Mouse (Mus musculus) kidney, adult 2 months (tissue): ENCODE results near the gene Rps24. TPM values are rescaled to one million over a fixed set of nuclear protein-coding genes. Genes with fewer than 3 reads are reported as not detected.

Experiments
- DNase-seq: peaks from one replicate; pipeline ENCODE4 v3.0.0; 2021
- H3K27ac ChIP-seq: fragments of 200-500 bp; 2 replicates; pipeline ENCODE4 v1.5.1; 2012; ENCODE audit warnings: low read depth, low read length, control low read depth, inconsistent platforms; ENCODE audit not compliant: insufficient read depth
- H3K27me3 ChIP-seq: fragments of 200-500 bp; replicated peaks from 2 replicates; pipeline ENCODE4 v1.6.1; 2012; ENCODE audit warnings: mild to moderate bottlenecking, moderate library complexity, low read length, inconsistent platforms; ENCODE audit not compliant: control insufficient read depth, insufficient read depth
- H3K36me3 ChIP-seq: fragments of 200-500 bp; 2 replicates; pipeline ENCODE4 v1.6.1; 2012; ENCODE audit warnings: mild to moderate bottlenecking, moderate library complexity, low read length, inconsistent platforms; ENCODE audit not compliant: control insufficient read depth, insufficient read depth
- H3K4me1 ChIP-seq: fragments of 200-500 bp; 2 replicates; pipeline ENCODE4 v1.6.1; 2011; ENCODE audit warnings: low read length; ENCODE audit not compliant: control insufficient read depth, insufficient read depth
- H3K4me3 ChIP-seq: fragments of 200-500 bp; 2 replicates; pipeline ENCODE4 v1.5.1; 2011; ENCODE audit warnings: mild to moderate bottlenecking, low read depth, low read length, control low read depth; ENCODE audit not compliant: insufficient read depth
- CTCF ChIP-seq: fragments of 200-500 bp; conservative IDR thresholded peaks from 2 replicates; pipeline ENCODE4 v1.5.1; 2011; ENCODE audit warnings: low read depth, mild to moderate bottlenecking, control low read depth, low read length, moderate library complexity, mixed read lengths; ENCODE audit not compliant: insufficient read depth, insufficient read length
- POLR2A ChIP-seq: fragments of 200-500 bp; IDR thresholded peaks from one replicate; pipeline ENCODE4 v1.6.1; 2011; ENCODE audit warnings: low read depth, low read length, control low read depth
- WGBS: fragments of 180-500 bp; shearing (Covaris S2); methylation state at CpG from one replicate; pipeline ENCODE4 v1.1.7; 2018; 5-methylcytosine and 5-hydroxymethylcytosine counted together
- polyA plus RNA-seq: library from polyadenylated mRNA; depleted of rRNA; stranded (reverse); fragments of >200 nt; gene quantifications from 2 replicates; pipeline ENCODE4 v1.2.3, GENCODE M21; 2012

The Rps24 gene
- polyA plus RNA-seq, 1 experiment, result 749 TPM

- no peaks in the 10 kb centered on the region for H3K36me3 ChIP-seq
- DNase-seq, result no peak
- TF ChIP-seq POLR2A, result no peak
- TF ChIP-seq CTCF, result no peak
- H3K27me3 ChIP-seq, result no peaks in the 10 kb centered on the region
- 87% methylated on average over 6 of the region's 6 CpGs for WGBS
- H3K4me1 ChIP-seq, result no peaks in the 10 kb centered on the region
- no peak overlapping the region for H3K27ac ChIP-seq
- H3K4me3 ChIP-seq, result no peak overlapping the region
Observed at GRCm38 (mm10) chr14:24512527-24513161, 25.7 kb downstream of the Rps24 start.

- 50% methylated on average over 8 of the region's 8 CpGs for WGBS
Observed at GRCm38 (mm10) chr14:24521597-24521996, 34.7 kb downstream of the Rps24 start.

GRCm38 (mm10) chr14:24525137-24525536, 38.2 kb downstream of the Rps24 start:
- Histone ChIP-seq H3K27ac (no peak overlapping the region), H3K4me1 (no peaks in the 10 kb centered on the region; the same call in 1 of the 2 replicates), H3K27me3 (no peaks in the 10 kb centered on the region), H3K4me3 (no peak overlapping the region), H3K36me3 (no peaks in the 10 kb centered on the region)
- WGBS, result 62% methylated on average over 3 of the region's 3 CpGs
- no peak for DNase-seq
- TF ChIP-seq POLR2A (no peak), CTCF (no peak)

More at GRCm38 (mm10) chr14:24521597-24521996, 34.7 kb downstream of the Rps24 start:
- H3K27me3 ChIP-seq, result no peaks in the 10 kb centered on the region
- no peaks in the 10 kb centered on the region; the same call in 1 of the 2 replicates for H3K4me1 ChIP-seq
- no peaks in the 10 kb centered on the region for H3K36me3 ChIP-seq
- no peak overlapping the region for H3K4me3 ChIP-seq
- TF ChIP-seq POLR2A (no peak), CTCF (no peak)
- no peak overlapping the region for H3K27ac ChIP-seq
- DNase-seq, result no peak

- DNase-seq, result peak; percentile 26
- H3K27me3 ChIP-seq, result no peaks in the 10 kb centered on the region
- WGBS, result 69% methylated on average over 10 of the region's 10 CpGs
- H3K36me3 ChIP-seq, result no peaks in the 10 kb centered on the region
- no peak overlapping the region for H3K27ac ChIP-seq
- no peak overlapping the region for H3K4me3 ChIP-seq
- H3K4me1 ChIP-seq, result no peaks in the 10 kb centered on the region; the same call in 1 of the 2 replicates
- no peak for TF ChIP-seq POLR2A
- TF ChIP-seq CTCF, result no peak
Observed at GRCm38 (mm10) chr14:24525677-24526415, 38.9 kb downstream of the Rps24 start.

- no peak overlapping the region for H3K4me3 ChIP-seq
- no peak overlapping the region for H3K27ac ChIP-seq
- no peaks in the 10 kb centered on the region; the same call in 1 of the 2 replicates for H3K4me1 ChIP-seq
- no peak for DNase-seq
- H3K36me3 ChIP-seq, result no peaks in the 10 kb centered on the region
- TF ChIP-seq POLR2A, result no peak
- TF ChIP-seq CTCF, result no peak
- 83% methylated on average over 10 of the region's 10 CpGs for WGBS
- H3K27me3 ChIP-seq, result no peaks in the 10 kb centered on the region
Observed at GRCm38 (mm10) chr14:24526440-24526839, 39.5 kb downstream of the Rps24 start.

GRCm38 (mm10) chr14:24530228-24530627, 43.3 kb downstream of the Rps24 start:
- DNase-seq, result peak; percentile 12
- no peak overlapping the region for H3K4me3 ChIP-seq
- TF ChIP-seq CTCF (no peak), POLR2A (no peak)

GRCm38 (mm10) chr14:24534865-24535545, 48.1 kb downstream of the Rps24 start:
- TF ChIP-seq CTCF (no peak), POLR2A (no peak)
- 81% methylated on average over 9 of the region's 9 CpGs for WGBS
- Histone ChIP-seq H3K27me3 (no peaks in the 10 kb centered on the region), H3K36me3 (no peaks in the 10 kb centered on the region), H3K4me3 (no peak overlapping the region), H3K27ac (no peak overlapping the region), H3K4me1 (no peaks in the 10 kb centered on the region)
- DNase-seq, result no peak

More at GRCm38 (mm10) chr14:24530228-24530627, 43.3 kb downstream of the Rps24 start:
- H3K27ac ChIP-seq, result no peak overlapping the region
- no peaks in the 10 kb centered on the region for H3K27me3 ChIP-seq
- H3K4me1 ChIP-seq, result no peaks in the 10 kb centered on the region; the same call in 1 of the 2 replicates
- H3K36me3 ChIP-seq, result no peaks in the 10 kb centered on the region
- WGBS, result 5% methylated on average over 6 of the region's 6 CpGs
